Mouse (Mus musculus): ENCODE measurements around the gene Phrf1.

The Phrf1 gene

GRCm38 (mm10) chr7:141292583-141293388, 64.2 kb downstream of the Phrf1 start:
- DNase-seq (ENCODE audit: low read depth), result no peak

- DNase-seq (ENCODE audit: low read depth), result no peak
Measured at GRCm38 (mm10) chr7:141293852-141294471, 65.4 kb downstream of the Phrf1 start.

- no peak for DNase-seq (ENCODE audit: low read depth)
Measured at GRCm38 (mm10) chr7:141294479-141294878, 65.9 kb downstream of the Phrf1 start.

- DNase-seq (ENCODE audit: low read depth), result no peak
Measured at GRCm38 (mm10) chr7:141297926-141298650, 69.5 kb downstream of the Phrf1 start.

- no peak for DNase-seq (ENCODE audit: low read depth)
Measured at GRCm38 (mm10) chr7:141299175-141299574, 70.6 kb downstream of the Phrf1 start.

GRCm38 (mm10) chr7:141301386-141301785, 72.8 kb downstream of the Phrf1 start:
- DNase-seq (ENCODE audit: low read depth), result no peak

- peak; percentile 69 for DNase-seq (ENCODE audit: low read depth)
Measured at GRCm38 (mm10) chr7:141302702-141303268, 74.2 kb downstream of the Phrf1 start.

GRCm38 (mm10) chr7:141304537-141304936, 76.0 kb downstream of the Phrf1 start:
- DNase-seq (ENCODE audit: low read depth), result no peak
